Mouse (Mus musculus): ENCODE results near the gene Hipk1. TPM values are rescaled to one million over a fixed set of nuclear protein-coding genes. Genes with fewer than 3 reads are reported as not detected.

Gene Hipk1
- total RNA-seq, 1 experiment = 21.8 TPM

DNA sequence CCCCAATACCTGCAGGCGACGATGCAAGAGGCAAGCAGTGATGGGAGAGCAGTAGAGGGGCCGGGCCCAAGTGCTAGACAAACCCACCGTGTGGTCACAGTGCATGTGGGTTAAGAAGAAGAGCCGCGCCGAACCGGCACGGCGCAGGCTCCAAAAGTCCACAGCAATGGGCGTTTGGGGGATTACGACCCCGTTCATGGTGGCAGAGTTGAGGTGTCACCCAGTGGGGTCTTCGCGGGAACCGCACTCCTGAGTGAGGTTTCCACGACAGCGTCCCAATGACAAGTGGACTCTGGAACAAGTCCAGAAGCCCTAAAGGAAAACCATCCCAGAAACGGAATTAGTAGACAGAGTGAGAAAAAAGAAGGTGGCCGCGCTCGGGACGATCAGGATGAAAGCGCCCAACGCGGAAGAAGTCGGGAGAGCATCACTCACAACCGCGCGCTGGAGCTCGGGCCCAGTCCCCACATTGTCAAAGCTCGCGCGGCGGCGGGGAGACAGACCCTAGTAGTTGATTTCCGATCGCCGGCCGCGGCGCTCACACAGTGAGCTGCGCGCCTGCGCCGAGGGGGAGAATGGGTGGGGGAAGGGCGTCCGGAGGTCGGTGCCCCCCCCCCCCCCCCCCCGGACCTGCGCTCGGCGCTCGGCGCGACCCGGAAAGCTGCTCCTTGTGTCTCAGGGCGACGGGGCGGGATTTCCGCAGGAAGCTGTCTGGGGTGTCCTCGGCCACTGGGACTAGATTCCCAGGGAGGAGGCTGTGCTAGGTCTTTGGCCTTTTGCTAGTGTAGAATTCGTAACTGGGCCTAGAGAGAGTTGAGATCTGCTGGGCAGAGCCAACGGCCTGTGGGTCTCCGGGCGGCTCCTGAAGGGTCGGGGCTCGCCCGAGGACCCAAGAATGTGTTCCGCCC lies 17.8 kb upstream of the Hipk1 start, which contains the start of the genes Dclre1b, Ap4b1 and Gm43064:
TSS of gene Dclre1b (minus strand) at position 554 of the 908 bp plus-strand sequence.
TSS of gene Ap4b1 (plus strand) at position 630 of the 908 bp plus-strand sequence.
TSS of gene Gm43064 (plus strand) at position 683 of the 908 bp plus-strand sequence.
- Histone ChIP-seq H3K36me3 (ENCODE audit: control insufficient read depth, insufficient read depth, low read length, poor library complexity, severe bottlenecking) (no peaks in the 10 kb centered on the region), H3K4me3 (ENCODE audit: insufficient read depth in 1 of 2, low read depth in 1 of 2, low read length in 2 of 2, poor library complexity in 1 of 2, severe bottlenecking in 1 of 2) (peak within 1 kb of the TSS; percentile 77 to 91), H3K27ac (ENCODE audit: insufficient read depth, low read depth, low read length, poor library complexity, severe bottlenecking) (peak within 1 kb of the TSS; percentile 37; the same call in 1 of the 2 replicates), H3K9me3 (ENCODE audit: control insufficient read depth, insufficient read depth, low read depth, low read length) (no peaks in the 10 kb centered on the region), H3K9ac (ENCODE audit: insufficient read depth, low read depth, low read length, poor library complexity, severe bottlenecking) (peak within 1 kb of the TSS; percentile 85), H3K4me1 (ENCODE audit: control insufficient read depth in 2 of 2, insufficient read depth in 2 of 2, low read length in 2 of 2, poor library complexity in 1 of 2) (no peaks in the 10 kb centered on the region; a peak in 1 of 4 replicates)
- peak; percentile 83 for DNase-seq (ENCODE audit: low read depth, low spot score)
- in situ Hi-C loops (cut with MboI; ENCODE audit: low sequenced_read_pairs in 2 of 2, unreplicated experiment in 2 of 2) = no loop called here
- TF ChIP-seq ZC3H11A (IDR thresholded peaks at IDR 0.05; ENCODE audit: borderline replicate concordance, low read depth, low read length) (no peak), ZNF384 (IDR thresholded peaks at IDR 0.05; ENCODE audit: low read depth, low read length) (no peak), MAFK (IDR thresholded peaks at IDR 0.05; ENCODE audit: insufficient read depth, low read depth, low read length) (no peak), HCFC1 (IDR thresholded peaks at IDR 0.05; ENCODE audit: borderline replicate concordance, insufficient read depth, low read length) (peak; percentile 67), CHD2 (IDR thresholded peaks at IDR 0.05; ENCODE audit: low read depth, low read length) (peak; percentile 55; the same call in 1 of the 2 replicates)

DNA sequence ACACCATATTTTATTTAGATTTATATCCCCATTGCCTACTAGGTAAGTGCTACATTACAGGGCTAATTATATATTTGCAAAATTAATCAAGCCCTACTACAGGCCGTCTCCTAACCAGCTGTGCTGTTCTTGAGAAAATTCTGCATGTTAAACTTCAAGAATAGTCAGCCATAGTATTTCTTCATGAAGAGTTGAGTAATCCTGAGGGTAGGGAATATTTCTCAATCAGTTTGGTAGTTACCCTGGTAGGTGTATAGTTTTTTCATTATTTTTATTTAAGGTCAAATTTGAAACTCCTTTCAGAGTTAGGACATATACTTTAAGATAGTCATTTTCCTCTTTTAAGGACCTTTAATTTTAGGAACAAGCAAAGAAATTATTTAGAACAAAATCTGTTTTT lies 14.3 kb upstream of the Hipk1 start:
- Histone ChIP-seq H3K9ac (ENCODE audit: insufficient read depth, low read depth, low read length, poor library complexity, severe bottlenecking) (no peak overlapping the region), H3K4me3 (ENCODE audit: insufficient read depth in 1 of 2, low read depth in 1 of 2, low read length in 2 of 2, poor library complexity in 1 of 2, severe bottlenecking in 1 of 2) (no peak overlapping the region), H3K4me1 (ENCODE audit: control insufficient read depth in 2 of 2, insufficient read depth in 2 of 2, low read length in 2 of 2, poor library complexity in 1 of 2) (no peaks in the 10 kb centered on the region; a peak in 1 of 4 replicates), H3K27ac (ENCODE audit: insufficient read depth, low read depth, low read length, poor library complexity, severe bottlenecking) (no peak overlapping the region), H3K9me3 (ENCODE audit: control insufficient read depth, insufficient read depth, low read depth, low read length) (no peaks in the 10 kb centered on the region), H3K36me3 (ENCODE audit: control insufficient read depth, insufficient read depth, low read length, poor library complexity, severe bottlenecking) (peaks cover 9% of the 10 kb centered on the region)
- TF ChIP-seq CHD2 (IDR thresholded peaks at IDR 0.05; ENCODE audit: low read depth, low read length) (no peak), ZC3H11A (IDR thresholded peaks at IDR 0.05; ENCODE audit: borderline replicate concordance, low read depth, low read length) (no peak)
- DNase-seq (ENCODE audit: low read depth, low spot score) = no peak
- in situ Hi-C loops (cut with MboI; ENCODE audit: low sequenced_read_pairs in 2 of 2, unreplicated experiment in 2 of 2) = no loop called here

DNA sequence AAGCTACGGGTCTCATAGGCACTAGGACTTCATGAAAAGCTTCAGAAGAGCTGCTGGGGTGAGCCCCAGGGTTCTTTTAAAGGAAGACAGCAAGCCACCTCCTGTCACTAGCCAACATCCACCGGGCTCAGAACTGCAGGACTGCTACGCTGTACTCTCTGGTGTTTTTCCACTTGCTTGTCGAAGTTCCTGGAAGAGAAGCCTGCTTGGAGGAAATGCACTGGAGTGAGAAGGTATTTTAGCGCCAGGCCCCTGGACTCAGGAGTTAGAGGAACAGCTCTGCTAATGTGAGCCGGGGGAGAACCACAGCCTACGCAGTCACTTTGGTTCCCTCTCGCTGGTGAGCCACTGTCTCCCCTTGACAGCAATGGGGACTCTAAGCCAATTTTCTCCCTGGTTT lies 11.5 kb upstream of the Hipk1 start:
- Histone ChIP-seq H3K36me3 (ENCODE audit: control insufficient read depth, insufficient read depth, low read length, poor library complexity, severe bottlenecking) (peaks cover 9% of the 10 kb centered on the region), H3K27ac (ENCODE audit: insufficient read depth, low read depth, low read length, poor library complexity, severe bottlenecking) (no peak overlapping the region), H3K9me3 (ENCODE audit: control insufficient read depth, insufficient read depth, low read depth, low read length) (no peaks in the 10 kb centered on the region), H3K4me1 (ENCODE audit: control insufficient read depth in 2 of 2, insufficient read depth in 2 of 2, low read length in 2 of 2, poor library complexity in 1 of 2) (no peaks in the 10 kb centered on the region), H3K9ac (ENCODE audit: insufficient read depth, low read depth, low read length, poor library complexity, severe bottlenecking) (no peak overlapping the region), H3K4me3 (ENCODE audit: insufficient read depth in 1 of 2, low read depth in 1 of 2, low read length in 2 of 2, poor library complexity in 1 of 2, severe bottlenecking in 1 of 2) (no peak overlapping the region)
- in situ Hi-C loops (cut with MboI; ENCODE audit: low sequenced_read_pairs in 2 of 2, unreplicated experiment in 2 of 2) = no loop called here
- DNase-seq (ENCODE audit: low read depth, low spot score) = no peak
- TF ChIP-seq ZNF384 (IDR thresholded peaks at IDR 0.05; ENCODE audit: low read depth, low read length) (no peak), HCFC1 (IDR thresholded peaks at IDR 0.05; ENCODE audit: borderline replicate concordance, insufficient read depth, low read length) (no peak), ZC3H11A (IDR thresholded peaks at IDR 0.05; ENCODE audit: borderline replicate concordance, low read depth, low read length) (no peak)

DNA sequence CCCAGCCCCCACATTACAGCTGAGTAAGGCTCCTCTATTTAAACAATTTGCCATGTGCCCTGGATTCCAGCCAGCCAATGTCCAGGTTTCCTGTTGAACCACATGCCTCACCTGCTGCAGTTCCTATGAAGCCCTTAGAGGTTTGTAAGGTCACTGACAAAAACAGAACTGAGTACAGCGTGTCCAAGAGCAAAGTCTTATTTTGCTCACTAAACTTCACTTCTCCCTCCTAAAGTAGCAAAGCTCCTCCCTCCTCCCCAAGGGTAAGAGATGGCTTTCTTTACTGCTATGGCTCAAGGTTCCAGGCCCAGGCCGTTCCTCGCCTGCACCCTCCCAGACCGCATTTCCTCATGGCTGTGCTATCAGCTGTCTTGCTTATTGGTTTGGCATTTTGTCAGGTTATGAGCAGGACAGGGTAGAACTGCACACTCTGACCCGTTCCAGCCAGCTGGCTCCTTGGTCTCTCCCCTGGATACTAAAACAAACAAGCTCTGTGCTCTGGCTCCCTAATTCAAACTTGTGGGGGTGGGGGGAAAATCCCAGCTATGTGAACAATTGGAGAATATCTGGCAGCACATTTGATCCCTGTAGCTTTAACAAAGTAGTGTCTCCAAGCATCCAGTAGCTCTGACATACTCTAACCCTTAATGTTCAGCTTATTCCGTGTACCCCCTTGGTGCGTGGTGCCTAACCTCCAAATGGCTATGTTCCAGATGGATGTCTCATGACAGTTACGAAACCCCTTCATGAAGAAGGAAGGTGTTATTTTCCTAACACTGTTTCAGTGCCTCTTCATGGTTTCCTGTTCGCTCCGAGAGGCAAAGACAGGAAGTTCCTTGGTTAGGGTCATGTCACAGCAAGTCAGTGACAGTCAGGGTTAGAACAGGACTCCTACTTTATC lies 10.5 kb upstream of the Hipk1 start:
- H3K4me3 ChIP-seq (ENCODE audit: insufficient read depth in 1 of 2, low read depth in 1 of 2, low read length in 2 of 2, poor library complexity in 1 of 2, severe bottlenecking in 1 of 2) = no peak overlapping the region
- H3K36me3 ChIP-seq (ENCODE audit: control insufficient read depth, insufficient read depth, low read length, poor library complexity, severe bottlenecking) = peaks cover 9% of the 10 kb centered on the region
- TF ChIP-seq ZNF384 (IDR thresholded peaks at IDR 0.05; ENCODE audit: low read depth, low read length) = no peak
- no peak for TF ChIP-seq MAFK (IDR thresholded peaks at IDR 0.05; ENCODE audit: insufficient read depth, low read depth, low read length)
- no peak for TF ChIP-seq CHD2 (IDR thresholded peaks at IDR 0.05; ENCODE audit: low read depth, low read length)
- no peak for TF ChIP-seq ZC3H11A (IDR thresholded peaks at IDR 0.05; ENCODE audit: borderline replicate concordance, low read depth, low read length)
- TF ChIP-seq HCFC1 (IDR thresholded peaks at IDR 0.05; ENCODE audit: borderline replicate concordance, insufficient read depth, low read length) = no peak
- no peak overlapping the region for H3K9ac ChIP-seq (ENCODE audit: insufficient read depth, low read depth, low read length, poor library complexity, severe bottlenecking)
- no peaks in the 10 kb centered on the region for H3K9me3 ChIP-seq (ENCODE audit: control insufficient read depth, insufficient read depth, low read depth, low read length)
- H3K27ac ChIP-seq (ENCODE audit: insufficient read depth, low read depth, low read length, poor library complexity, severe bottlenecking) = no peak overlapping the region
- H3K4me1 ChIP-seq (ENCODE audit: control insufficient read depth in 2 of 2, insufficient read depth in 2 of 2, low read length in 2 of 2, poor library complexity in 1 of 2) = no peaks in the 10 kb centered on the region
- no peak for DNase-seq (ENCODE audit: low read depth, low spot score)
- in situ Hi-C loops (cut with MboI; ENCODE audit: low sequenced_read_pairs in 2 of 2, unreplicated experiment in 2 of 2) = no loop called here

Measured in ES-E14 (cell line).